In the genomic region with DNA sequence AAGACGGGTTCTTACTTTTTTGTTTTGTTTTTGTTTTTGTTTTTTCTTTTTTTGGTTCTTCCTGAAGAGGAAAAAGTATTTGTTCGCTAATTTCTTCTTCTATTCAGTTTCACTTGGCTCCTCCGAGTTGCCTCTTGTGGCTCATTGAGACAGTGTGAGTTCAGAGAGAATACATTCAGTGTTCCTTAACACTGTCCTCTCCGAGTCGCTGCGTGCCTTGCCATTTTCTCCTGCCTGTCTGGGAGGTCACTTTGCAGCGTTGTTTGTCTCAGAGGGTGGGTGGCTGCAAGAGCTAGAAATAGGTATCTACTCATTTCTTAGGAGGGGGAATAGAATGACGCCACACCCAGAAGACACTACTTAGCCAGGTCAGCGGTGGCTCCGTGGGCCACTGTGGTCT, we compare ENCODE assay signal across 11 mouse cellular contexts.
DNase-seq lines count a peak whose midpoint lies in the region; ATAC-seq lines count a peak whose summit lies in the region.
"Had no signal": no experiment of that assay in that cellular context is flagged by ENCODE, and none has a peak within 500 bp of the region (broad histone marks: within the 10 kb centered on the region; RNA-seq: fewer than 3 reads in every experiment).

No protein-coding gene starts in this region.

- H3K4me1 ChIP-seq in heart, embryonic 15.5 days (replicated peaks), result no peaks in the 10 kb centered on the region
- peaks cover 39% of the 10 kb centered on the region for H3K4me1 ChIP-seq in megakaryocyte, embryonic 14.5 days
- H3K4me1 ChIP-seq in embryonic facial prominence, embryonic 15.5 days, result no peaks in the 10 kb centered on the region
- H3K4me1 ChIP-seq in neural tube, embryonic 15.5 days, result peaks cover 8% of the 10 kb centered on the region; the same call in 1 of the 2 replicates

- ATAC-seq in heart, embryonic 15.5 days (replicated peaks; ENCODE audit: insufficient number of reproducible peaks, insufficient read depth, low FRiP score, low read depth), result no peak
- ATAC-seq in megakaryocyte, adult 5-6 weeks (ENCODE audit: poor library complexity, severe bottlenecking), result no peak
- ATAC-seq in embryonic facial prominence, embryonic 15.5 days (ENCODE audit: insufficient number of reproducible peaks, low FRiP score, low TSS enrichment, low read depth), result no peak
- ATAC-seq in neural tube, embryonic 15.5 days (ENCODE audit: low FRiP score), result no peak

- H3K27ac ChIP-seq in heart, embryonic 15.5 days, result no peak overlapping the region
- H3K27ac ChIP-seq in embryonic facial prominence, embryonic 15.5 days (replicated peaks), result no peak overlapping the region
- H3K27ac ChIP-seq in neural tube, embryonic 15.5 days (replicated peaks), result no peak overlapping the region

- H3K4me3 ChIP-seq in heart, embryonic 15.5 days, result peak overlapping the region; percentile 50
- peak overlapping the region; percentile 88 for H3K4me3 ChIP-seq in megakaryocyte, embryonic 14.5 days (replicated peaks)
- H3K4me3 ChIP-seq in embryonic facial prominence, embryonic 15.5 days (replicated peaks), result peak overlapping the region; percentile 22
- H3K4me3 ChIP-seq in neural tube, embryonic 15.5 days (replicated peaks), result peak overlapping the region; percentile 9

- no peaks in the 10 kb centered on the region for H3K9me3 ChIP-seq in heart, embryonic 15.5 days (replicated peaks)
- H3K9me3 ChIP-seq in megakaryocyte, embryonic 14.5 days, result peaks cover 4% of the 10 kb centered on the region
- H3K9me3 ChIP-seq in embryonic facial prominence, embryonic 15.5 days (replicated peaks), result no peaks in the 10 kb centered on the region
- H3K9me3 ChIP-seq in neural tube, embryonic 15.5 days (replicated peaks), result no peaks in the 10 kb centered on the region
- H3K9me3 ChIP-seq: G1E had no signal

- peak overlapping the region; percentile 65 for H3K4me2 ChIP-seq in heart, embryonic 15.5 days
- H3K4me2 ChIP-seq in embryonic facial prominence, embryonic 15.5 days (replicated peaks), result peak overlapping the region; percentile 39
- peak overlapping the region; percentile 37 for H3K4me2 ChIP-seq in neural tube, embryonic 15.5 days

- DNase-seq in heart, adult 11 months, result no peak
- DNase-seq in cerebellum, postnatal 4 days (ENCODE audit: low spot score in 2 of 2), result no peak
- DNase-seq in testis, postnatal 10 days (ENCODE audit: low spot score), result no peak
- DNase-seq: kidney, postnatal 36 days; spleen, adult 18-20 months had no signal

- WGBS in heart, embryonic 15.5 days, result 45% methylated on average over 10 of the region's 10 CpGs
- 58% methylated on average over 10 of the region's 10 CpGs for WGBS in embryonic facial prominence, embryonic 15.5 days
- 66% methylated on average over 10 of the region's 10 CpGs for WGBS in neural tube, embryonic 15.5 days

- 0 out of 2 replicates have a peak overlapping the region, but pooled peaks have one; percentile 48 for H3K9ac ChIP-seq in heart, embryonic 15.5 days
- no peak overlapping the region for H3K9ac ChIP-seq in embryonic facial prominence, embryonic 15.5 days
- no peak overlapping the region for H3K9ac ChIP-seq in neural tube, embryonic 15.5 days (replicated peaks)

- H3K27me3 ChIP-seq in heart, embryonic 15.5 days, result no peaks in the 10 kb centered on the region
- H3K27me3 ChIP-seq in megakaryocyte, embryonic 14.5 days (replicated peaks), result no peaks in the 10 kb centered on the region
- no peaks in the 10 kb centered on the region for H3K27me3 ChIP-seq in embryonic facial prominence, embryonic 15.5 days
- H3K27me3 ChIP-seq in neural tube, embryonic 15.5 days (replicated peaks), result no peaks in the 10 kb centered on the region

- no peaks in the 10 kb centered on the region for H3K36me3 ChIP-seq in heart, embryonic 15.5 days
- no peaks in the 10 kb centered on the region for H3K36me3 ChIP-seq in megakaryocyte, embryonic 14.5 days (replicated peaks; ENCODE audit: low read length)
- H3K36me3 ChIP-seq in embryonic facial prominence, embryonic 15.5 days, result no peaks in the 10 kb centered on the region
- H3K36me3 ChIP-seq in neural tube, embryonic 15.5 days, result no peaks in the 10 kb centered on the region
- H3K36me3 ChIP-seq: G1E had no signal

Comparison
In these comparisons a context has a peak if more than half of its experiments do, and no peak if none do; other contexts are left out.
1. H3K4me3 ChIP-seq: peak in every context shown above with its lines; median percentile 88 in megakaryocyte, embryonic 14.5 days; 50 in heart, embryonic 15.5 days; 22 in embryonic facial prominence, embryonic 15.5 days; 9 in neural tube, embryonic 15.5 days.